Comparison of ENCODE assay signal across 8 mouse cellular contexts in genomic region chr7:81343316-81343715, GRCm38 (mm10). TPM values are rescaled to one million over a fixed set of nuclear protein-coding genes. Genes with fewer than 3 reads are reported as not detected.
DNase-seq lines count a peak whose midpoint lies in the region; ATAC-seq lines count a peak whose summit lies in the region.

No protein-coding gene starts in this region.

- no peaks in the 10 kb centered on the region for H3K27me3 ChIP-seq in embryonic facial prominence, embryonic 13.5 days
- H3K27me3 ChIP-seq in neural tube, embryonic 14.5 days (ENCODE audit: control insufficient read depth, insufficient read depth, low read length): no peaks in the 10 kb centered on the region

- WGBS in embryonic facial prominence, embryonic 13.5 days: 33% methylated on average over 8 of the region's 8 CpGs
- WGBS in neural tube, embryonic 14.5 days: 48% methylated on average over 8 of the region's 8 CpGs

- H3K9ac ChIP-seq in embryonic facial prominence, embryonic 13.5 days: peak overlapping the region; percentile 98
- 0 out of 2 replicates have a peak overlapping the region, but pooled peaks have one; percentile 12 for H3K9ac ChIP-seq in neural tube, embryonic 14.5 days (replicated peaks; ENCODE audit: low read depth, low read length)

- peaks cover 21% of the 10 kb centered on the region for H3K4me1 ChIP-seq in embryonic facial prominence, embryonic 13.5 days
- H3K4me1 ChIP-seq in neural tube, embryonic 14.5 days (ENCODE audit: control insufficient read depth, insufficient read depth, low read length): peaks cover 17% of the 10 kb centered on the region

- H3K9me3 ChIP-seq in embryonic facial prominence, embryonic 13.5 days: no peaks in the 10 kb centered on the region
- H3K9me3 ChIP-seq in neural tube, embryonic 14.5 days (ENCODE audit: control insufficient read depth, low read length): no peaks in the 10 kb centered on the region

- peaks cover 54% of the 10 kb centered on the region for H3K36me3 ChIP-seq in embryonic facial prominence, embryonic 13.5 days
- peaks cover 33% of the 10 kb centered on the region; the same call in 1 of the 2 replicates for H3K36me3 ChIP-seq in neural tube, embryonic 14.5 days (ENCODE audit: control insufficient read depth, insufficient read depth, low read length)

- peak overlapping the region; percentile 97 for H3K4me2 ChIP-seq in embryonic facial prominence, embryonic 13.5 days
- peak overlapping the region; percentile 75 for H3K4me2 ChIP-seq in neural tube, embryonic 14.5 days (ENCODE audit: low read depth, low read length)

- ATAC-seq in embryonic facial prominence, embryonic 13.5 days (ENCODE audit: insufficient number of reproducible peaks, insufficient read depth, low FRiP score, low TSS enrichment, low read depth): no peak
- ATAC-seq in neural tube, embryonic 14.5 days (ENCODE audit: low read depth): no peak

- peak overlapping the region; percentile 76 for H3K4me3 ChIP-seq in embryonic facial prominence, embryonic 13.5 days
- peak overlapping the region; percentile 66 for H3K4me3 ChIP-seq in neural tube, embryonic 14.5 days (ENCODE audit: low read depth, low read length)

- peak; percentile 26 to 34 for DNase-seq in layer of hippocampus, postnatal 14 days (ENCODE audit: low spot score in 2 of 2)
- no peak for DNase-seq in layer of hippocampus, postnatal 36 days
- peak; percentile 35 to 51 for DNase-seq in kidney, postnatal 4 days
- DNase-seq in right cerebral cortex, adult 2 months (ENCODE audit: low spot score in 2 of 2): no peak
- no peak for DNase-seq in lung, postnatal 10 days
- DNase-seq in left cerebral cortex, adult 9 months (ENCODE audit: low spot score in 2 of 2): no peak

- no peak overlapping the region for H3K27ac ChIP-seq in embryonic facial prominence, embryonic 13.5 days
- H3K27ac ChIP-seq in neural tube, embryonic 14.5 days (ENCODE audit: low read depth, low read length): no peak overlapping the region

RNA-seq across cellular contexts. Expression of gene Rps17, which starts 1.7 kb away (rescaled TPM):
- total RNA-seq in layer of hippocampus, postnatal 14 days (2021): 100 to 1,000 TPM; 554 to 595 TPM
- total RNA-seq in layer of hippocampus, postnatal 36 days (2021): 100 to 1,000 TPM; 546 to 562 TPM
- 1,307 and 1,416 TPM in 2 replicates for polyA plus RNA-seq in embryonic facial prominence, embryonic 13.5 days (2015; fragmentation: Nextera tagmentation; extraction: Ambion mirVana)
- polyA plus RNA-seq in neural tube, embryonic 14.5 days (2014; fragmentation: Nextera tagmentation; extraction: Ambion mirVana): 743 and 749 TPM in 2 replicates

Comparison
In these comparisons a context has a peak if more than half of its experiments do, and no peak if none do; other contexts are left out.
1. DNase-seq: peak in layer of hippocampus, postnatal 14 days (2 of 2) and kidney, postnatal 4 days (2 of 2); none in layer of hippocampus, postnatal 36 days (0 of 2), right cerebral cortex, adult 2 months (0 of 2), lung, postnatal 10 days (single experiment) and left cerebral cortex, adult 9 months (0 of 2).